Mouse (Mus musculus): ENCODE results near the gene Cdk6. TPM values are rescaled to one million over a fixed set of nuclear protein-coding genes. Genes with fewer than 3 reads are reported as not detected.

The Cdk6 gene
- polyA plus RNA-seq, 1 experiment from 2014 or later, result 17.8 TPM

DNA sequence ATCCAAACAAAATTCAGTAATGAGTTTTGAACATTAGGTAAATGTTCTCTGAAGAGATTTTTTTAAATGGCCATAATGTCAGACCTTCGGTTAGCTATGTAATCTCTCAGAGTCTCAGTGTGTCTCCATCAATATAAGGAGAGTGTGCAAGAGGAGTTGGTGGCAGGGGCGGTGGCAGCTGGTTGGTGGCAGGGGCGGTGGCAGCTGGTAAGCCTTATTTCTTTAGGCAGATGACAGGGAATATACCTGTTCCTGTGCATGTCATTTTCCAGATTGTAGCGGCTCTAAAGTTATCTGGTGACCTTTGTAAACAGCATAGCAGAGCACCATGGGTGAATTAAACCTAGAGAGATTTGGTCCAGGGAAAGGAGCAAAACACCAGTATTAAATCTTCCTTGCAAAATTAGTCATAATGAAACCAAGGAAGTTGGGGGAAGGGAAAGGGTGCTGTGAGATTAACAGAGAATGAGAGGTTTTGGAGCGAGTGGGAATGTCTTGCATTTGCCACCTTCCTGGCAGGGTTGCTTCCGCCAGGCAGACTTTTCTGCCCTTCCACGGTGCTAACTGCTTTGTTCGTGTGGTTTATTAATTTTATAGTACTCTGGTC, 159.8 kb downstream of the Cdk6 start:
- H3K4me2 ChIP-seq (replicated peaks; ENCODE audit: low read depth, low read length), result no peak overlapping the region
- H3K27me3 ChIP-seq (ENCODE audit: control insufficient read depth, insufficient read depth, low read length), result no peaks in the 10 kb centered on the region
- H3K4me3 ChIP-seq (ENCODE audit: low read depth, low read length), result no peak overlapping the region
- no peak overlapping the region for H3K9ac ChIP-seq (ENCODE audit: low read depth, low read length)
- DNase-seq (ENCODE audit: low spot score) (no peak), ATAC-seq (ENCODE audit: low FRiP score) (no peak)
- H3K4me1 ChIP-seq (replicated peaks; ENCODE audit: control insufficient read depth, insufficient read depth, low read length), result no peaks in the 10 kb centered on the region
- no peak overlapping the region for H3K27ac ChIP-seq (ENCODE audit: low read depth, low read length)
- WGBS, result 71% methylated on average over 8 of the region's 8 CpGs
- no peaks in the 10 kb centered on the region for H3K9me3 ChIP-seq (ENCODE audit: control insufficient read depth, low read length)
- no peaks in the 10 kb centered on the region for H3K36me3 ChIP-seq (ENCODE audit: control insufficient read depth, insufficient read depth, low read length)

DNA sequence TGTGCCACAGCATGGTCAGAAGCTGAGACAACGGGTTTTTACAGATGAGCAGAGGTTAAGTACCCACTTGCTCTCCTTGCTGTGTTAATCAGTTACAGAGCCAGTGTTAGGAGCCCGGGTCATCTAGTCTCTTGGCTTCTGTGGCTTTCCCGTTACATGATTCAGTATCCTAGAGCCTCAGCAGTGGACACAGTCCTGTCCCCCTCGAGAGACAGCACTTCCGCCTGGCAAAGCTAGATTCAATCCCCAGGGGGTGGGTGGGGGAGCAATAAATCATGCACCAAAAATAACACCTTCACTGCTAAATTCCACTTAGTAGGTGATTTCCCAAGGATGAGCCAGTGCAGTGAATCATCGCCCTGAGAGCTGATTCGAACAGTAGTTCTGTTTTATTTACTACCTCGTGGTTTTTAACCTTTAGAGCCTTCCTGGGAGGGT, 160.3 kb downstream of the Cdk6 start:
- H3K36me3 ChIP-seq (ENCODE audit: control insufficient read depth, insufficient read depth, low read length), result no peaks in the 10 kb centered on the region
- no peak overlapping the region for H3K4me3 ChIP-seq (ENCODE audit: low read depth, low read length)
- H3K9me3 ChIP-seq (ENCODE audit: control insufficient read depth, low read length), result no peaks in the 10 kb centered on the region
- DNase-seq (ENCODE audit: low spot score), result no peak
- H3K4me1 ChIP-seq (replicated peaks; ENCODE audit: control insufficient read depth, insufficient read depth, low read length), result no peaks in the 10 kb centered on the region
- WGBS, result 38% methylated on average over 8 of the region's 8 CpGs
- ATAC-seq (ENCODE audit: low FRiP score), result no peak
- no peak overlapping the region for H3K4me2 ChIP-seq (replicated peaks; ENCODE audit: low read depth, low read length)
- no peaks in the 10 kb centered on the region for H3K27me3 ChIP-seq (ENCODE audit: control insufficient read depth, insufficient read depth, low read length)
- H3K9ac ChIP-seq (ENCODE audit: low read depth, low read length), result no peak overlapping the region
- no peak overlapping the region for H3K27ac ChIP-seq (ENCODE audit: low read depth, low read length)

DNA sequence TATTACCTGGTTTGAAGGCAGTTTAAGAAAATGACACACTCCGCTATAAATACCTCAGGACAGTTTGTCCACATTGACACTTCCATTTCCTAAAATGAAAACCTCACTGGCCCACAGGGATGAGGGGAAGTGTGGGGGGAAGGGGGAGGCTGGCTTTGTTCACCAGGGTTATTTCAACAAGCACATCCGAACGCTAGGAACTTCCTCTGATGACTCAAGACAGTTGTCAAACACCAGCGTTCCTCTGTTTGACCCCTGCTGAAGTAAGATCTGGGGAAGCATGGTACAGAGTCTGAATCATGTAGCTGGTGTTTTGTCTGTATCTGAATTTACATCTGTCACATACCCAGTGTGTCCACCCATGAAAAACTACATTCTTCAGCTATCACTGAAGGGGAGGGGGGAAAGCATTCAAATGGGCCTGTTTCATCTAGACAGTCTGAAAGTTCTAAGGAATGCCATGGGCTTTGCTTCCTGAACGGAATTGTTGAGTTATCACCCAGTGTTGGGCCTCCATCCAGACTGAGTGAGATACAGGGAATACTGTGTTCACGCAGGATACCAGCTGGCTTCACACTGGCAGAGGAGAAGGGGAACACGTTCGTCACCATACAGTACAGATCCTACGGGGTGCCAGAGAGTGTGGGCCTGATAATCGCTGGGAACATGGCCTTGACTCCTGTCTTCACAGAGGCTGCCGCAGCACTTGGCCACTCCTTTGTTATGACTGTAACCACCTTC, 161.5 kb downstream of the Cdk6 start:
- H3K36me3 ChIP-seq (ENCODE audit: control insufficient read depth, insufficient read depth, low read length), result no peaks in the 10 kb centered on the region
- ATAC-seq (ENCODE audit: low FRiP score), result no peak

DNA sequence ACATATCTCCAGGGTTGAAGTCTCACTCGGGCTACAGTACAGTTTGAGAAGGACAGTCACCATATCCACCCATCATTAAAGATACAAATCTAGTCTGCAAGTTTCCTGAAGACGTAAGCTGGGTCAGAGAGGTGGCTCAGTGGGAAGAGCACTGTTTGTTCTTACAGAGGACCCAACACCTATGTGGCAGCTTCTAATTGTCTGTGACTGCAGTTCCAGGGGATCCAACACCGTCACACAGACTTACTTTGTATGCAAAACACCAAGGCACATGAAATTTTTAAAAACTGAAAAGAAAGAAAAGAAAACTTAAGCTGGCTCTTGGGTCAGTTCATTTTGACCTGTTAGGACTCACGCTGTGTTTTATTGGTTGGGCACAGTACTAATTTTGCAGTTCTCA, 162.1 kb downstream of the Cdk6 start:
- Histone ChIP-seq H3K4me3 (ENCODE audit: low read depth, low read length) (no peak overlapping the region), H3K4me1 (replicated peaks; ENCODE audit: control insufficient read depth, insufficient read depth, low read length) (no peaks in the 10 kb centered on the region), H3K9me3 (ENCODE audit: control insufficient read depth, low read length) (no peaks in the 10 kb centered on the region), H3K4me2 (replicated peaks; ENCODE audit: low read depth, low read length) (no peak overlapping the region), H3K27me3 (ENCODE audit: control insufficient read depth, insufficient read depth, low read length) (no peaks in the 10 kb centered on the region), H3K36me3 (ENCODE audit: control insufficient read depth, insufficient read depth, low read length) (no peaks in the 10 kb centered on the region), H3K27ac (ENCODE audit: low read depth, low read length) (no peak overlapping the region), H3K9ac (ENCODE audit: low read depth, low read length) (no peak overlapping the region)
- 79% methylated on average over 4 of the region's 4 CpGs for WGBS
- DNase-seq (ENCODE audit: low spot score), result no peak
- no peak for ATAC-seq (ENCODE audit: low FRiP score)

More for the DNA sequence above, 161.5 kb downstream of the Cdk6 start:
- no peak overlapping the region for H3K4me2 ChIP-seq (replicated peaks; ENCODE audit: low read depth, low read length)
- H3K4me1 ChIP-seq (replicated peaks; ENCODE audit: control insufficient read depth, insufficient read depth, low read length), result no peaks in the 10 kb centered on the region
- H3K9ac ChIP-seq (ENCODE audit: low read depth, low read length), result no peak overlapping the region
- DNase-seq (ENCODE audit: low spot score), result no peak
- H3K27me3 ChIP-seq (ENCODE audit: control insufficient read depth, insufficient read depth, low read length), result no peaks in the 10 kb centered on the region
- H3K9me3 ChIP-seq (ENCODE audit: control insufficient read depth, low read length), result no peaks in the 10 kb centered on the region
- no peak overlapping the region for H3K4me3 ChIP-seq (ENCODE audit: low read depth, low read length)
- WGBS, result 66% methylated on average over 11 of the region's 11 CpGs
- H3K27ac ChIP-seq (ENCODE audit: low read depth, low read length), result no peak overlapping the region

DNA sequence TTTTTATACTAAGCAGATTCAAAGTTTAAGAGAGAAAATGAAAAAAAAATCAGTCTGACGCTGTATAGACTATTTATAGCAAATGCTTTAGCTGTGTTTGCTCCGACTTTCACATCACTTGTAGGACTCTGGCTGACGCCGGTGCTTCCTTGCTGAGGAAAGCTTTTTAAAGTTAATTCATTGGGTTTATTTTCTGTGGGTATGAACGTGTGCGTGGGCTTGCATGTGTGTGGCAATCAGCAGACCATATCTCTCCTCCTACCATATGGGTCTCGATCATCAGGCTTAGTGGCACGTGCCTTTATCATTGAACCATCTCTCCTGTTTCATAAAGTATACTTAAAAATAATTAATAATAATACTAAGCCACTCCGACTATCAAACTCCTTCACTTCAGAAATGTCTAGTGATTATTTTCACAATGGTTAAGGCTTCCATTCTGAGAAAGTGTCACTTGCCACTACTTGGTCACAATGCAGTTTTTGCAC, 162.6 kb downstream of the Cdk6 start:
- Histone ChIP-seq H3K4me2 (replicated peaks; ENCODE audit: low read depth, low read length) (no peak overlapping the region), H3K4me1 (replicated peaks; ENCODE audit: control insufficient read depth, insufficient read depth, low read length) (no peaks in the 10 kb centered on the region), H3K36me3 (ENCODE audit: control insufficient read depth, insufficient read depth, low read length) (no peaks in the 10 kb centered on the region), H3K4me3 (ENCODE audit: low read depth, low read length) (no peak overlapping the region), H3K27me3 (ENCODE audit: control insufficient read depth, insufficient read depth, low read length) (no peaks in the 10 kb centered on the region), H3K9me3 (ENCODE audit: control insufficient read depth, low read length) (no peaks in the 10 kb centered on the region), H3K9ac (ENCODE audit: low read depth, low read length) (no peak overlapping the region), H3K27ac (ENCODE audit: low read depth, low read length) (no peak overlapping the region)
- ATAC-seq (ENCODE audit: low FRiP score), result no peak
- 91% methylated on average over 9 of the region's 9 CpGs for whole genome bisulfite sequencing
- no peak for DNase-seq (ENCODE audit: low spot score)

DNA sequence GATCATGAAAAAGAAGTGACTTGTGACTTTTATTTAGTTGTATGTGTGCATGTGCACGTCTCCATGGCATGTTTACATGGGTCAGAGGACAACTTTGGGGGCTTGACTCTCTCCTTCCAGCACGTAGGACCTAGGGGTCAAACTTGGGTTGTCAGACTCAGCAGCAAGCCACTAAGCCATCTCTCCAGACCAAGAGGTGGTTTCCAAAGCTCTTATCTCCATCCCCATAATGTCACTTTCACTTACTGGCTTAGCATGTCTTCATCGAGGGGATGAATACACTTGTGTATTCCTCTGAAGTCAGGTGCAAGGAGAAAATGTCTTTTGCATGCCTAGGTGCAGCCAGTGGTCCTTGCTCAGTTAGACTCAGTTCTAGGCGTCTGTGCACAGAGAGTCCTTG, 163.2 kb downstream of the Cdk6 start:
- H3K9me3 ChIP-seq (ENCODE audit: control insufficient read depth, low read length), result no peaks in the 10 kb centered on the region
- H3K36me3 ChIP-seq (ENCODE audit: control insufficient read depth, insufficient read depth, low read length), result no peaks in the 10 kb centered on the region
- ATAC-seq (ENCODE audit: low FRiP score) (no peak), DNase-seq (ENCODE audit: low spot score) (no peak)
- WGBS, result 75% methylated on average over 4 of the region's 4 CpGs
- no peak overlapping the region for H3K4me2 ChIP-seq (replicated peaks; ENCODE audit: low read depth, low read length)
- no peaks in the 10 kb centered on the region for H3K4me1 ChIP-seq (replicated peaks; ENCODE audit: control insufficient read depth, insufficient read depth, low read length)
- H3K9ac ChIP-seq (ENCODE audit: low read depth, low read length), result no peak overlapping the region
- no peaks in the 10 kb centered on the region for H3K27me3 ChIP-seq (ENCODE audit: control insufficient read depth, insufficient read depth, low read length)
- H3K27ac ChIP-seq (ENCODE audit: low read depth, low read length), result no peak overlapping the region
- H3K4me3 ChIP-seq (ENCODE audit: low read depth, low read length), result no peak overlapping the region

DNA sequence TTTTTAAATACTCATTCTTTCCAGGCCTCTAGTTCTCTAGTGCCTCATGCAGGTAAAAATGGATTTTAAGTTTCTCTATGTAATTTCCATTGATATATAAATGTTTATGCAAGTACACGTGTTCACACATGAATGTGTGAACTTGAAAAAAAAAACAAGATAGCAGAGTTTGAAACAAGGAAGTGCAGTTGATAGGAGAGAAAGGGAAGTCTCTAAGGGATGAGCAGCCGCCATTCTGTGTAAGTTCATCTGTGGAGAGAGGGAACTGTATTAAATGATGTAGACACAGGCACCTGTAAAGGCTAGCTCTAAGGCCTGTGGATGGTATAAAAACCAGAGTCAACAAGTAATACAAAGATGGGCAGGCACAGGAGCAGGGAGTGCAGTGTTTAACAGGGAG, 164.3 kb downstream of the Cdk6 start:
- DNase-seq (ENCODE audit: low spot score), result no peak
- Histone ChIP-seq H3K4me1 (replicated peaks; ENCODE audit: control insufficient read depth, insufficient read depth, low read length) (no peaks in the 10 kb centered on the region), H3K9me3 (ENCODE audit: control insufficient read depth, low read length) (no peaks in the 10 kb centered on the region), H3K27ac (ENCODE audit: low read depth, low read length) (no peak overlapping the region), H3K36me3 (ENCODE audit: control insufficient read depth, insufficient read depth, low read length) (no peaks in the 10 kb centered on the region), H3K4me3 (ENCODE audit: low read depth, low read length) (no peak overlapping the region), H3K27me3 (ENCODE audit: control insufficient read depth, insufficient read depth, low read length) (no peaks in the 10 kb centered on the region), H3K9ac (ENCODE audit: low read depth, low read length) (no peak overlapping the region), H3K4me2 (replicated peaks; ENCODE audit: low read depth, low read length) (no peak overlapping the region)
- no peak for ATAC-seq (ENCODE audit: low FRiP score)
- 80% methylated on average over 2 of the region's 2 CpGs for WGBS

DNA sequence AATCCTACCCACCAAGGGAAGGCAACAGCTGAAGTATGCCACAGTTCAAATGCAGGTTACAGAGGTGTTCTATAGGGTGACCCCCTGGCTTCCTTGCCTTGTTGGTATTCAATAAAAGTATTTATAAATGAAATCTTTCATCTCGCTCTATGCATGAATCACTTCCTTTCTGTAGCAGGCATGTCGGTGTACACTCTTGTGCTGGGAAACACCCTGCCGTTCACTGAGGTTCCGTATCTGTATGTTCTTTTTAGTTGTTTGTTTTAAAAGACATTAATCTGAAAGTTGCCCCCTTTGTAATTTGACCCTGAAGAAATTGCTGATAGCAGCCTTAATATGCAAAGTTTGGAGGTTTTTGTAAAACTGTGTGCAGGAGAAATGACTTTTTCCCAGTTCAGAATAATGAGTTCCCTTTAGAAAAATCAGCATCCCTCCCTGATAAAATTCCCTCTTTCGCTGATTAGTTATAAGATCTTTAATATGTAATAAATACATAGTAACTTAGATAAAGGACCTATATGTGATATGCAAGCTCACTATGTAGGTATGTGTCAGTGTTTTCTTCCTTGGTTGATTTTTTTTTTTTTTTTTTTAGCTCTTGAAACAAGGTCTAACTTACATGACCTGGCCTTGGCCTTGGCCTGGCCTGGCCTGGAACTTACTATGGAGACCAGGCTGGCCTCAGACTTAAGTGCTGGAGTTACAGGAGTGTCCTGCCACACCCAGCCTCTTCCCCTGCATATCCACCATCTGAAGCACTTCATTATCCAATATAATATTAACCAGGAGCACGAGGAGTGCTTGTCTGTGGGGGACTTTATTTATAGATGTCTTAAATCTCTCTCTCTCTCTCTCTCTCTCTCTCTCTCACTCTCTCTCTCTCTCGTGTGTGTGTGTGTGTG, 167.4 kb downstream of the Cdk6 start:
- Histone ChIP-seq H3K4me2 (replicated peaks; ENCODE audit: low read depth, low read length) (no peak overlapping the region), H3K36me3 (ENCODE audit: control insufficient read depth, insufficient read depth, low read length) (no peaks in the 10 kb centered on the region), H3K27ac (ENCODE audit: low read depth, low read length) (no peak overlapping the region), H3K4me1 (replicated peaks; ENCODE audit: control insufficient read depth, insufficient read depth, low read length) (no peaks in the 10 kb centered on the region), H3K9me3 (ENCODE audit: control insufficient read depth, low read length) (no peaks in the 10 kb centered on the region), H3K4me3 (ENCODE audit: low read depth, low read length) (no peak overlapping the region), H3K27me3 (ENCODE audit: control insufficient read depth, insufficient read depth, low read length) (no peaks in the 10 kb centered on the region), H3K9ac (ENCODE audit: low read depth, low read length) (no peak overlapping the region)
- 84% methylated on average over 7 of the region's 7 CpGs for WGBS
- DNase-seq (ENCODE audit: low spot score) (no peak), ATAC-seq (ENCODE audit: low FRiP score) (no peak)
